Mouse (Mus musculus) lung, embryonic 15.5 days (tissue): ENCODE measurements around the gene Mcub. TPM values are rescaled to one million over a fixed set of nuclear protein-coding genes. Genes with fewer than 3 reads are reported as not detected.

ENCODE experiments used
- ATAC-seq: fragments of 200-750 bp; cut with Nextera tagmentation; 2 replicates; pipeline ENCODE4 v1.8.0; 2017; ENCODE audit warnings: moderate number of reproducible peaks, borderline replicate concordance; ENCODE audit not compliant: low FRiP score, low TSS enrichment; ENCODE audit errors: extremely low read depth
- H3K27ac ChIP-seq: fragments of 300-500 bp; sonication (generic); 2 replicates; pipeline ENCODE4 v1.5.1; 2015; ENCODE audit warnings: moderate library complexity, mild to moderate bottlenecking, inconsistent platforms
- H3K27me3 ChIP-seq: fragments of 300-500 bp; sonication (generic); 2 replicates; pipeline ENCODE4 v1.6.1; 2015; ENCODE audit warnings: inconsistent platforms
- H3K36me3 ChIP-seq: fragments of 300-500 bp; sonication (generic); 2 replicates; pipeline ENCODE4 v1.6.1; 2015; ENCODE audit warnings: inconsistent platforms
- H3K4me1 ChIP-seq: fragments of 300-500 bp; sonication (generic); 2 replicates; pipeline ENCODE4 v1.6.1; 2015; ENCODE audit warnings: inconsistent platforms
- H3K4me2 ChIP-seq: fragments of 300-500 bp; sonication (generic); 2 replicates; pipeline ENCODE4 v1.6.1; 2015; ENCODE audit warnings: inconsistent platforms, mild to moderate bottlenecking, moderate library complexity
- H3K4me3 ChIP-seq: fragments of 300-500 bp; sonication (generic); 2 replicates; pipeline ENCODE4 v1.5.1; 2015; ENCODE audit warnings: mild to moderate bottlenecking, inconsistent platforms
- H3K9ac ChIP-seq: fragments of 300-500 bp; sonication (generic); 2 replicates; pipeline ENCODE4 v1.6.1; 2015; ENCODE audit warnings: inconsistent platforms
- H3K9me3 ChIP-seq: fragments of 300-500 bp; sonication (generic); 2 replicates; pipeline ENCODE4 v1.6.1; 2016; ENCODE audit warnings: inconsistent platforms
- WGBS: fragments of 180-500 bp; shearing (Covaris S2); methylation state at CpG from one replicate; pipeline ENCODE4 v1.1.7; 2015; 5-methylcytosine and 5-hydroxymethylcytosine counted together
- polyA plus RNA-seq: library from polyadenylated mRNA; unstranded; fragments of >200 nt; fragmentation: Nextera tagmentation; extraction: Ambion mirVana; gene quantifications from 2 replicates; pipeline ENCODE4 v1.2.1, GENCODE M21; 2015

Gene Mcub
- polyA plus RNA-seq, 1 experiment from 2014 or later = 4.9 TPM

DNA sequence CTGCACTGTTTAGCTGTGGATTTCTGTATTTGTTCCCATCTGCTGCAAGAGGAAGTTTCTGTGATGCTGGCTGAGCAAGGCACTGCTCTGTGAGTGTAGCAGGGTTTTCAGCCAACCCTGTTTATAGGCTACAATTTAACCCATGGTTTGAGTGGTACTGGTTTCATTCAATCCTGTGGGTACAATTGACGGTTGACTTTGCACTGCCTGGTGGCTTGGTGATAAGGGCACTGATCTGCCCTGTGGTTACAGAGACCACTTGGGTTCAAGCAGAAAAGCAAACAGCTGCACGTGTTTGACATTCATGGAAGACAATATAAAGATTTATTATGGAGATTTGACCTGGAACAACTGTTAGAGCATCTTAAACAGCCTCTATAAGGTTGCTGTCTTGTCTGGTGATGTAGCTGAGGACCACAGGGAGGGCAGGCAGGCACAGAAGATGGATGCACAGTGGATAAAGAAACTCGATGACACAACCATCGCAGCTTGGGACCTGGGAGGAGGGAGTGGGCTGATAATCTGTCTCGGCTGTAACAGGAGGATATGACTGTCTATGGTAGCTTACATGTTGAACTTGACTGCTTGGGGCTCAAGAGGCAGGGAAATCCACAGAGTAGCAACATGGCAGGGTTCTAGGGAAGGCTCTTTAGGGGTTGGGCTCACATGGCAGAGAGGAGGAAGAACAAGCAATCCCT, 23.6 kb downstream of the Mcub start:
- no peak overlapping the region for H3K9ac ChIP-seq
- 53% methylated on average over 5 of the region's 5 CpGs for WGBS
- H3K36me3 ChIP-seq = no peaks in the 10 kb centered on the region

DNA sequence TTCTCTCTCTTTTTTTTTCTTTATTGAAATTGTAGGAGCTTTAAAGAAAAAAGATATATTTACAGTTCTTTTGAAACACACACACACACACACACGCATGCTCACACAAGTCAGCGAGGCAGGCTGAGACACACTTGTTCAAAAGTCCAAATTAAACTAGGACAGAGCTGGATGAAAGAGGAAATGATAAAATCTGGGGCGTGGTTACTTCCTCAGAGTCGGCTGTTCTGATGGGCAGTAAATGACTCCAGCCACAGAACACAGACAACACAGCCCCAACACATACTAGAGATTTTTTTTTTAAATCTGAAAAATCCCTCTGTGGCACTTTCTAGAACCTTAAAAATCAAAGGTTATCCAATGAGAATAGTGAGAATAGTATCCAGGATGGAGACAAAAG, 26.2 kb downstream of the Mcub start:
- WGBS = 63% methylated on average over 4 of the region's 4 CpGs
- Histone ChIP-seq H3K4me3 (no peak overlapping the region), H3K4me1 (no peaks in the 10 kb centered on the region), H3K9ac (no peak overlapping the region), H3K9me3 (no peaks in the 10 kb centered on the region), H3K27ac (no peak overlapping the region), H3K36me3 (no peaks in the 10 kb centered on the region), H3K27me3 (no peaks in the 10 kb centered on the region), H3K4me2 (no peak overlapping the region)
- no peak for ATAC-seq

More for the DNA sequence above, 23.6 kb downstream of the Mcub start:
- ATAC-seq = no peak
- Histone ChIP-seq H3K9me3 (no peaks in the 10 kb centered on the region), H3K4me2 (no peak overlapping the region), H3K4me3 (no peak overlapping the region), H3K27ac (no peak overlapping the region), H3K27me3 (no peaks in the 10 kb centered on the region), H3K4me1 (no peaks in the 10 kb centered on the region)

DNA sequence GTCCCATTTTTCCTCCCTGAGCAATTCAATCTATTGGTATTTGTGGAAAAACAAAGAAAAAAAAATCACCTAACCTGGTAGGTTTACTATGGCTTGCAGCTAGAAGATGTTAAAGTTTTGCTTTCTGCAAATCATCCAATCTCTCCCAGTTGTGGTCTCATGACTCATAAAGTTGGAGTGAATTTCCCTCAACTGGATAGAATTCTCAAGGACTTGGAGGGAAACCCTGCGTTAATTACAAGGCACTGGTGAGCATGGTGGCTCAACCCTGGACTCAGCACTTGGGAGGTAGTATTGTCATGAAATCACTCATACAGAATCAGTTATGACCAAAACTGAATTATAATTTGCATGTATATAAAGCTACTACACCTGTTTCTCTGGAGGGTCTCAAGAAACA, 28.7 kb downstream of the Mcub start:
- no peaks in the 10 kb centered on the region for H3K9me3 ChIP-seq
- H3K9ac ChIP-seq = no peak overlapping the region
- WGBS = 90% methylated on average over 1 of the region's 1 CpGs
- H3K27ac ChIP-seq = no peak overlapping the region
- no peak for ATAC-seq
- no peak overlapping the region for H3K4me2 ChIP-seq
- H3K36me3 ChIP-seq = no peaks in the 10 kb centered on the region
- no peak overlapping the region for H3K4me3 ChIP-seq
- H3K4me1 ChIP-seq = no peaks in the 10 kb centered on the region
- H3K27me3 ChIP-seq = no peaks in the 10 kb centered on the region

DNA sequence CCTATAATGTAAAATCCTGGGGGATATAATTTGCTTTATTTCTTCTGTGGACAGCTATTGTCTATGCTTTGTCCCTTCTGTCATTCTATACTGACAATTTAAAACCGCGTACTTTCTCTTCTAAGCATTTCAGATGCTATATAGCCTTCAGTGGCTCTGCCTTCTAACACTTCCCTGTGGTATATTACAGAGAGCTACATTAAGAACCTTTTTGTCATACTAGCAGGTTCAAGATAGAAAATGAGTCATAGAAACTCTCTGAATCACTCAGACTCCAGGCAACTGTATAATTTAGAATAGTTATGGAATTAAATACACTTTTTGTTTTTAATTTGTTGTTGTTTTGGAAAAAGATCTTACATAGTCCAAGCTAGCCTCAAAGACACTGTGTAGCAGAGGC, 29.2 kb downstream of the Mcub start:
- H3K4me2 ChIP-seq = no peak overlapping the region

DNA sequence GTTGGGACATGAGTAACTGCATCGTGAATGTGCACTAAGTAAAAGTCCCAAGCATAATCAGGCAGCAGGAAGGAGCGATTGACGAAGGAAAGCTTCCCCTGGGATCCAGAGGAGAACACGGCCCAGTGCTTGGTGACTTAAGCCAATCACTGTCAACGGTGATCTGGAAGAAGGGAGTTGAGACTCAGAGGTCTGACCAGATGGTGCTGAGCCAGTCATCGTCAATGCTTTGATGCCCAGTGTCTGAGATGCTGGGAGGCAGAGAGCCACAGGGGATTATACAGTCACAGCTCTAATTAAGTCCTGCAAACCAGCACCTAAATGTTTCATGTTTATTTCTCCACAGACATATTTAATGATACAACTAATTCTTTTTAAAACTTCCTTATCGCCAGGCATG, 30.9 kb downstream of the Mcub start:
- Histone ChIP-seq H3K9ac (no peak overlapping the region), H3K9me3 (no peaks in the 10 kb centered on the region), H3K27ac (no peak overlapping the region), H3K4me2 (no peak overlapping the region), H3K27me3 (no peaks in the 10 kb centered on the region), H3K4me1 (no peaks in the 10 kb centered on the region), H3K36me3 (no peaks in the 10 kb centered on the region), H3K4me3 (no peak overlapping the region)
- no peak for ATAC-seq
- 73% methylated on average over 7 of the region's 7 CpGs for WGBS

More for the DNA sequence above, 29.2 kb downstream of the Mcub start:
- Histone ChIP-seq H3K36me3 (no peaks in the 10 kb centered on the region), H3K9ac (no peak overlapping the region), H3K4me3 (no peak overlapping the region), H3K27me3 (no peaks in the 10 kb centered on the region), H3K4me1 (no peaks in the 10 kb centered on the region), H3K27ac (no peak overlapping the region), H3K9me3 (no peaks in the 10 kb centered on the region)
- 91% methylated on average over 2 of the region's 2 CpGs for WGBS
- no peak for ATAC-seq

DNA sequence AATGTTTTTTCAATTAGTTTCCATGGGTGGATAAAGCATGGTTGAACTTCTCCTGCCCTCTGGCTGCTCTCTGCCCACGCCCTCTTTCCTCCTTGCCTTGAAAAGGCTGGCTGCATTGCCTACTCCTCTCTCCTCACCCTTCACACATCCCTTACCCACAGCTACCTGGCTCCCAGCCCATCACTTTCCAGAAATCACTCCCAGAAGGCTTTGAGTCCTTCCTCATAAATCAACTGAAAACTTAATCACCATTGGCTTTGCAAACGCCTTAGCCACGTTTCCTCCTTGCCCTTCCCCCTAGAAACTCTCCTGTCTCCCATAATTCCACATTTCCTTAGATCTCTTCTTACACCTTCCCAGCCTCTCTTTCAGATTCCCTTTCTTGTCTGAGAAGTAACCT, 32.2 kb downstream of the Mcub start:
- no peak overlapping the region for H3K9ac ChIP-seq
- no peak overlapping the region for H3K4me2 ChIP-seq
- H3K36me3 ChIP-seq = no peaks in the 10 kb centered on the region
- no peaks in the 10 kb centered on the region for H3K4me1 ChIP-seq
- no peak overlapping the region for H3K4me3 ChIP-seq
- ATAC-seq = no peak
- no peaks in the 10 kb centered on the region for H3K27me3 ChIP-seq
- 40% methylated on average over 3 of the region's 3 CpGs for WGBS
- H3K27ac ChIP-seq = no peak overlapping the region
- H3K9me3 ChIP-seq = no peaks in the 10 kb centered on the region

DNA sequence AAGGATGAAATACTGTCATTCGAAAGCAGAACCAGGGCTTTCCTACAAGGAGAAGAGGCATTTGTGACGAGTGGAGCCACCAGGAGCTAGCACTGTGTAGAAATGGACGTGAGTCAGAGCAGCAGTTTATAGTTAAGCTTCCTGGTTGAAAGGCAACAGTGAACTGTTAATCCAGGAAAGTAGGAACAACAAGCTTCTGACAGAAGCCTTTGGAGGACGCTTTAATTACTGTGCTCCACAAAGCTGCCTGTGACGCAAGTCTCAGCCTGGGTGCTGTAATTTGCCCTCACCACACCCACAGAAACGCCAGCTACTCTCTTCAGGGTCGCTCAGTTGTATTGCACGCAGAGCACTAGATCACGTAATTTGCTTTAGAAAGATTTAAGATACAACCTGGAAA, 33.4 kb downstream of the Mcub start:
- no peak for ATAC-seq
- WGBS = 57% methylated on average over 9 of the region's 9 CpGs

DNA sequence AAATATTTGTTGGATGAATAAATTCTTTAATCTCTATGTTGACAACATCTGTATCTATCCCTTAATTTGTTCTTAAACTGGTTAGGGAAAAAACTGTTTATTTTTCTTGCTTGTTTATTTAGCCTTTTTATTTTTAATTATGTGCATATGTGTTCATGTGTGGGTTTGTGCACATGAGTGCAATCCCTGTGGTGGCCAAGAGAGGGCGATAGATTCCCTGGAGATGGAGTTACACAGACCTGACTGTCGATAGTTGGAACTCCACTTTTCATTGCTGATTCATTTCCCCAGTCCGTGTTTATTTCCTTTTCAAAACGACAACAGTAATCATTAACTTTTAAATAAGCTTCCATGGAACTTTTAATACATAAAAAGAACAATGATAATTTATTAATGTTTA, 37.6 kb downstream of the Mcub start:
- H3K9ac ChIP-seq = no peak overlapping the region
- H3K27ac ChIP-seq = no peak overlapping the region
- no peaks in the 10 kb centered on the region for H3K4me1 ChIP-seq
- no peaks in the 10 kb centered on the region for H3K27me3 ChIP-seq
- WGBS = 32% methylated on average over 4 of the region's 4 CpGs
- ATAC-seq = no peak
- H3K9me3 ChIP-seq = no peaks in the 10 kb centered on the region
- no peak overlapping the region for H3K4me2 ChIP-seq
- H3K4me3 ChIP-seq = no peak overlapping the region
- H3K36me3 ChIP-seq = no peaks in the 10 kb centered on the region

More for the DNA sequence above, 33.4 kb downstream of the Mcub start:
- no peak overlapping the region for H3K27ac ChIP-seq
- H3K4me1 ChIP-seq = no peaks in the 10 kb centered on the region
- H3K9me3 ChIP-seq = no peaks in the 10 kb centered on the region
- no peaks in the 10 kb centered on the region for H3K36me3 ChIP-seq
- H3K4me2 ChIP-seq = no peak overlapping the region
- H3K27me3 ChIP-seq = no peaks in the 10 kb centered on the region
- no peak overlapping the region for H3K9ac ChIP-seq
- H3K4me3 ChIP-seq = no peak overlapping the region

DNA sequence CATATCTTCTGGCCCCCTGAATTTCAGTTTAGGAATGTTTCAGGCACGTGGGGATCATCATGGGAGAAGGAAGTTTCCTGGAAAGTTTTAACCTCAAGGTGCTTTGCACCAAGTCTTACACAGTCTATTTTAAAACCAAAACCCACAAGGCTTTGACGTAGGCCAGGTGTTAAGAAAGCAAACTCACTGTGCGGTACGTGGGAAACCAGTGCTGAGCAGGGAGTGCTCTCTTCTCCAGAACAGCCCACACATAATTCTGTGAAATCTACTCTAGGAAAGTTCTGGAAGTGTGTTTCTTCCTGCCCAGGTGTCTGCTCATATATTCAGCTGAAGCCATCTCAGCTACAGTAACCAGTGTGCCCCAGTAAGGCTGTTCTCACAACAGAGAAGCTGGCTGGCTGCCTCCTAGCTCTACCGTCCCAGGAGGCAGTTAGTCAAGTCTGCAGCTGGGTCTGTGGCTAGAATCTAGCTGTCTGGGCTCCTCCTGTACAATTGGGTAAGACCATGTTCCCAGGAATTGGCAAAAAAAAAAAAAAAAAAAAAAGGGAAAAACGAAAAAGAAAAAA, 39.7 kb downstream of the Mcub start:
- H3K4me1 ChIP-seq = no peaks in the 10 kb centered on the region
- no peak for ATAC-seq
- 54% methylated on average over 6 of the region's 6 CpGs for WGBS

DNA sequence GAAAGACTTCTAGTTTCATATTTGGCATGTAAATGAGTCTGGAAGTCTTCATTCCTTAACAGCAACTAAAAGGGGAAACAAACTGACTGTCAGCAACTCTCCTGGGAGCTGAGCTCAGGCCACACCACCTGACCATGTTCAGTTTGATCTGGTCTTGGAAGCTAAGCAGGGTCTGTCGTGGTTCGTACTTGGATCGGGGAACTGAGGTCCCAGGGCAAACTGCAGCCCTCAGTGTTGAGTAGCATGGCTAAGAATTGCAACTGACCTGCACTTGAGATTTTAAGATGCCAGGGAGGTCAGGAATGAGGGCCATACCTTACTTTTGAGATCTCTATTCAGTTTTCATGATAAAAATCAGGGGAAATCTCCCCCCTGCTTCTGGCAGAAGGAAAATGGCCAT, 44.1 kb downstream of the Mcub start:
- no peaks in the 10 kb centered on the region for H3K4me1 ChIP-seq
- H3K27me3 ChIP-seq = no peaks in the 10 kb centered on the region
- no peaks in the 10 kb centered on the region for H3K36me3 ChIP-seq
- H3K27ac ChIP-seq = no peak overlapping the region
- no peak overlapping the region for H3K4me3 ChIP-seq
- H3K9me3 ChIP-seq = no peaks in the 10 kb centered on the region
- no peak for ATAC-seq
- H3K9ac ChIP-seq = no peak overlapping the region
- 79% methylated on average over 3 of the region's 3 CpGs for WGBS
- no peak overlapping the region for H3K4me2 ChIP-seq

More for the DNA sequence above, 39.7 kb downstream of the Mcub start:
- no peak overlapping the region for H3K4me3 ChIP-seq
- H3K27ac ChIP-seq = no peak overlapping the region
- H3K9ac ChIP-seq = no peak overlapping the region
- H3K9me3 ChIP-seq = no peaks in the 10 kb centered on the region
- H3K4me2 ChIP-seq = no peak overlapping the region
- no peaks in the 10 kb centered on the region for H3K36me3 ChIP-seq
- H3K27me3 ChIP-seq = no peaks in the 10 kb centered on the region

DNA sequence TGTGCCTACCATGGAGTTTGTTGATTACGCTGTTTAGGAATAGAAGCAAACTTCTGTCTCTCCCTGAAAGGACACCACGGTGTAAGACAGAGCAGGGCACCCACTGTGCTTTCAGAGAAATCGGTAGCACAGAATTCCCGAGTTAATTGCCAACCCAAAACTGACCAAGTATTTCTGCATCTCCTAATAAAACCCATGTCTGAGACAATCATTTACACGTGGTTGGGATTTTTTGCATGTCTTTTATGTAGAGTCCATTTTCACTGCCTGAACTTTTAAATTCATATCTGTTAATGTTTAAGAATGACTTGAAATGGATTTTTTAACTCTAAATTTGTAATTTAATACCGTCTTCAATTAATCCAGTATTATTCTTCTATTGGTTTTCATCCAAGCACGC, 46.4 kb downstream of the Mcub start:
- no peak overlapping the region for H3K4me3 ChIP-seq
- 84% methylated on average over 7 of the region's 7 CpGs for WGBS
- no peaks in the 10 kb centered on the region for H3K27me3 ChIP-seq
- H3K27ac ChIP-seq = no peak overlapping the region
- ATAC-seq = no peak
- no peaks in the 10 kb centered on the region for H3K9me3 ChIP-seq
- no peaks in the 10 kb centered on the region for H3K4me1 ChIP-seq
- H3K9ac ChIP-seq = no peak overlapping the region
- H3K4me2 ChIP-seq = no peak overlapping the region
- no peaks in the 10 kb centered on the region for H3K36me3 ChIP-seq

DNA sequence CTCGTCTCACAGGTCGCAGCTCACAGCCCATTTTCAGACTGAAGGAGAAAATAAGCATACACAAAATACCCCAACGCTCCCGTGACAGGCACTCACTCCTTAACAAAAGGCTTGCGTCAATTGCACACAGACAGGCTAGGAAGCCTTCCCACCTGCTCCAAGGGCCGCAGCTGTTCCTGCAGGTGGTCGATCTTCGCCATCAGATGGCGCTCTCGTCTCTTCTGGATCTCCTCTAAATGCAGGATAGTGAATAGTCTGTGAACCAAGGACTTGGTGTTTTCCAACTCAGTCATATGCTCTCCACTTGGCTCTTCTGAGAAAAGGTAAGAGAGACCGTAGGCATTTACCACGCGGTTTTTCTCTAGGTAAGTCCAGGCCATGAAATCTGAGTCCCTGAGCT, 51.6 kb downstream of the Mcub start:
- Histone ChIP-seq H3K9me3 (no peaks in the 10 kb centered on the region), H3K4me2 (no peak overlapping the region), H3K4me3 (no peak overlapping the region), H3K9ac (no peak overlapping the region), H3K36me3 (peaks cover 14% of the 10 kb centered on the region), H3K27ac (no peak overlapping the region), H3K27me3 (no peaks in the 10 kb centered on the region), H3K4me1 (no peaks in the 10 kb centered on the region)
- ATAC-seq = no peak
- WGBS = 13% methylated on average over 13 of the region's 13 CpGs
